Mouse (Mus musculus): ENCODE measurements around the gene Lzic. TPM values are rescaled to one million over a fixed set of nuclear protein-coding genes. Genes with fewer than 3 reads are reported as not detected.

Gene Lzic
- polyA plus RNA-seq, 1 experiment from 2014 or later, result 39.8 TPM

DNA sequence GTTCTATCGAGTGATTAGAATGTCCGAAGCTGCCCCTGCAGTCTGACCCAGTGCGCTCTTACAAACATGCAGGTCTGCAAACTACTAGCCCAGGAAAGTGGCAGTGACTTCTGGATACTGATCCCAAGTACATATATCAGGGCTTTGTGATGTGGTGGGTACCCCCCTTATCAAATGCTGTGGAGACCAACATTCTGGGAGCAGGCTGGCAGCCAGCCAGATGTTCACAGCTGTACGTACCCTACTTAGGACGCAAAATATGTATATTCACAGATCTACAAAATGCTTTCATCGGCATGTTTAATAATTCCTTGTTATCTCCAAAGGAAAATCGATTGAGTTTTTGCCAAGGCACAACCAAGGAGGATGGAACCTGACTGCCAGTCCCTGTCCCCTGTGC lies 27.0 kb downstream of the Lzic start:
- Histone ChIP-seq H3K9me3 (no peaks in the 10 kb centered on the region), H3K36me3 (no peaks in the 10 kb centered on the region), H3K4me1 (no peaks in the 10 kb centered on the region), H3K27me3 (replicated peaks) (no peaks in the 10 kb centered on the region), H3K27ac (no peak overlapping the region), H3K4me2 (no peak overlapping the region), H3K4me3 (replicated peaks) (no peak overlapping the region), H3K9ac (no peak overlapping the region)
- no peak for ATAC-seq (ENCODE audit: insufficient read depth, low FRiP score, low read depth)
- 62% methylated on average over 7 of the region's 7 CpGs for WGBS

DNA sequence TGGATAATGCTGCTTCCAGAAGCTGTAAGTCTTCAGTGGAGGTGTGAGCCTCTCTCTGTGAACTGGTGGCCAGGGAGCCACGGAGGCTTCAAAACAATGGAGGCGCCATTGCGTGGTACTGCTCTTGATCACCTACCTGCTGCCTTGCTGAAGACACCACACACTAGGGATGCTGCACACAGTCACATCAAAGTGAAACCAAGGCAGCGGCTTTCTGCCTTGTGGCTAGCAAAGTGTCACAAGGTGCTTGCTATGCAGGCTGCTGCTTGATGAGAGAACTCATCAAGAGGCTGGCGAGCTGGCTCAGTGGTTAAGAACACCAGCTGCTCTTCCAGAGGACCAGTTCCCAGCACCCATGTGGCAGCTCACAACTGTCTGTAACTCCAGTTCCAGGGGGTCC lies 30.7 kb downstream of the Lzic start:
- Histone ChIP-seq H3K4me2 (no peak overlapping the region), H3K4me3 (replicated peaks) (no peak overlapping the region), H3K9ac (no peak overlapping the region), H3K27me3 (replicated peaks) (no peaks in the 10 kb centered on the region), H3K27ac (no peak overlapping the region), H3K9me3 (no peaks in the 10 kb centered on the region), H3K36me3 (no peaks in the 10 kb centered on the region), H3K4me1 (peaks cover 7% of the 10 kb centered on the region)
- ATAC-seq (ENCODE audit: insufficient read depth, low FRiP score, low read depth), result no peak
- 84% methylated on average over 5 of the region's 5 CpGs for WGBS

DNA sequence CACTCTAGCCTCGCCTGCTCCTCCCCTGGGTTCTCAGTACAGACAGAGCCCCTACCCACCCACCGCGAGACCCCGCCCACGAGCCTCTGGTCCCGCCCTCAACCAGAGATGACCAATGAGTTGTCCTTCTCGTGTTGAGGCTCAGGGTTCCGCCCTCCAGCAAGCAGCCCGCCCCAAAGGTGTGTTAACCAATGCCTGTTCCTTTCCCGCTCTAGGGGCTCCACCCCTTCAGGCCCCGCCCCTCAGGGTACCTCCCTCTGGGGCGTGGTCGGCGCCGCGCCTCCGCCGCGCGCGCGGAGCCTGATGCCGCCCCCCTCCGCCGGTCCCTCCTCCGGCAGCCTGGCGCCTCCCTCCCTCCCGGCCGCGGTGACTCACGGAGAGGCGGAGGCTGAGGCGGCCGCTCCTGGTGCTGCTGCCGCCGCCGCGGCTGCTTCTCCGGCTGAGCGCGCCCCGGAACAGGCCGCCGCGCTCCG lies 32.9 kb downstream of the Lzic start, which contains the start of gene Ctnnbip1:
Gene Ctnnbip1, plus strand, starts transcription at position 369 of the 473 bp plus-strand sequence.
- under 1% methylated on average over 45 of the region's 46 CpGs for WGBS
- H3K36me3 ChIP-seq, result no peaks in the 10 kb centered on the region
- H3K4me3 ChIP-seq (replicated peaks), result peak within 1 kb of the TSS; percentile 87
- H3K27me3 ChIP-seq (replicated peaks), result no peaks in the 10 kb centered on the region
- peak within 1 kb of the TSS; percentile 68 for H3K27ac ChIP-seq
- peak within 1 kb of the TSS; percentile 96 for H3K4me2 ChIP-seq
- H3K9ac ChIP-seq, result peak within 1 kb of the TSS; percentile 86
- peaks cover 7% of the 10 kb centered on the region for H3K4me1 ChIP-seq
- H3K9me3 ChIP-seq, result no peaks in the 10 kb centered on the region
- ATAC-seq (ENCODE audit: insufficient read depth, low FRiP score, low read depth), result peak; percentile 98

DNA sequence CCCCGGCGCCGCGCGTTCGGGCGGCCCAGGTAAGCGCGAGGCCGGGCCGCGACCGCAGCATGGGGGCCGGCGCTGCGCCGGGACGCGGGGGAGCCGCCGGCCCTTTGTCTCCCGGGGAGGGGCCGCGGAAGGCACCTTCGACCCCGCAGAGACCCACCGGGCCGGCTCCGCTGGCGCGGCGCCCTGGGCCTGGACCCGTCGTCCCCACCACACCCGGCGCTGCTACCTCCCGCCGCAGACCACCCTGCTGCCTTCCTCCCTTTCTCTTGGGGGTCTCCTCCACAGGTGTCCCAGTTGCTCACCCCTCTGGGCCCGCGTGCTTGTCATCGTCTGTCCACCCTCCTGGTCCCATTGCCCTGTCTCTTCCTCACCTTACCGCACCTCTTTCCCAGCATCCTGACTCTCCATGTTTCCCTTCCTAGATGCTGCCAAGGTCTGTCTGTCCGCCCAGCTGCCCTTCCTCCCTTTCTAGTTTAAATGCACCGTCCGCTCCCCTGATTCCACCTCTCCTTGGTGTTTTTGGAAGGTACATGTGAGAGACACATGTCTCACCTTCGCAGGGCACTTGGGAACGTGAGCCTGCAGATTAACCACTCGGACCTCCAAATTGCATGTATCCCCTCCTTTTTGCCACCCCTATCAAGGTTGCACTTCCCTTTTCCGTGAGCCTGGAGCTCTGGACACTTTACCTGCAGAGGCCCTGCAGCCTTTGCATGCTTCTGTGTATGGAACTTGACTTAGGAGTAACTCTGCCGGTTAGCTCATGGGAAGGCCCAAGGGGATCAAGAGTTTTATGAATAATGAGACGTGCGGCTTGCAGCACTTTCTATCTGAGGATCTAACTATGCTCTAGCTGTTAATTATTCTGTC lies 33.6 kb downstream of the Lzic start:
- peak overlapping the region; percentile 68 for H3K27ac ChIP-seq
- no peaks in the 10 kb centered on the region for H3K27me3 ChIP-seq (replicated peaks)
- H3K9ac ChIP-seq, result peak overlapping the region; percentile 86
- H3K9me3 ChIP-seq, result no peaks in the 10 kb centered on the region
- H3K4me3 ChIP-seq (replicated peaks), result peak overlapping the region; percentile 87
- H3K4me1 ChIP-seq, result peaks cover 7% of the 10 kb centered on the region
- H3K4me2 ChIP-seq, result peak overlapping the region; percentile 96
- 3% methylated on average over 34 of the region's 52 CpGs for WGBS
- ATAC-seq (ENCODE audit: insufficient read depth, low FRiP score, low read depth), result no peak
- no peaks in the 10 kb centered on the region for H3K36me3 ChIP-seq

DNA sequence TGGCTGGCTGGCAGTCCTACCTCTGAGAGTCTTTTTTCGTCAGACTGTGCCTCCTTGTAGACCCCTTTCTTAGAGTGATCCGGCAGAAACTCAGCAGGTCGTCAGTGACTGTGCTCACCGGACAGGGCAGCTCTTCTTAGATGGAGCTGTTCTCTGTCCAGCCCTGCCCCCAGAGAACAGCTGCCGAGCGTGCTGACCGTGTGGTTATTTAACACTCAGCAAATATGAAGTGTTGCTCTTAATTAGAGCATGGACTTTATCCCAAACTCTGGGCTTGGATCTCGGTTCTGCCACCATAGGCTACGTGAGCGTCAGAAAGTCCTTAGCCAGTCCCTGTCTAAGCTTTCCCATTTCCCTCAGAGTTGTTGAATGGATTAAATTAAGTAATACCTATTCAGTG lies 36.2 kb downstream of the Lzic start:
- WGBS, result 67% methylated on average over 10 of the region's 10 CpGs
- Histone ChIP-seq H3K36me3 (no peaks in the 10 kb centered on the region), H3K27me3 (replicated peaks) (no peaks in the 10 kb centered on the region), H3K4me1 (peaks cover 17% of the 10 kb centered on the region), H3K9ac (no peak overlapping the region), H3K4me2 (no peak overlapping the region), H3K27ac (no peak overlapping the region), H3K9me3 (no peaks in the 10 kb centered on the region), H3K4me3 (replicated peaks) (no peak overlapping the region)
- ATAC-seq (ENCODE audit: insufficient read depth, low FRiP score, low read depth), result no peak

DNA sequence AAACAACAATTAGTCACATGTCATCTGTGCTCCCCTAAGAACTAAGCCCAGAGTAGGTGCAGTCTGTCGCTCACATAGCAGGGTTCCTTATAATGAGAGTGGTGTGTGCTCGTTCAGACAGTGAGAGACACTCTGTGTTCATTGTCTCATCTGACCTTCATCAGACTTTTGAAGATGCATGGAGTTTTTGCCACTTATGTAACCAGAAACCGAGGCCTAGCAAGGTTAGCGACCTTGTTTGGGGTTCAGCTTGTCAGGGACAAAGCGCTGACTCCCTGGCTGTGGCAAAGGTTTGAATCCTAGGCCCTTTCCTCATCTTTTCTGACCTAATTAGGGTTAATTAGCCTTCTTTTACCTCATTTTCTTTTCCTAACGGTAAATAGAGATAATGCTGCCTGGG lies 38.9 kb downstream of the Lzic start:
- Histone ChIP-seq H3K27ac (no peak overlapping the region), H3K9me3 (no peaks in the 10 kb centered on the region), H3K4me2 (no peak overlapping the region), H3K36me3 (no peaks in the 10 kb centered on the region), H3K27me3 (replicated peaks) (no peaks in the 10 kb centered on the region), H3K4me3 (replicated peaks) (no peak overlapping the region), H3K9ac (no peak overlapping the region), H3K4me1 (peaks cover 25% of the 10 kb centered on the region)
- no peak for ATAC-seq (ENCODE audit: insufficient read depth, low FRiP score, low read depth)
- WGBS, result 84% methylated on average over 6 of the region's 6 CpGs

DNA sequence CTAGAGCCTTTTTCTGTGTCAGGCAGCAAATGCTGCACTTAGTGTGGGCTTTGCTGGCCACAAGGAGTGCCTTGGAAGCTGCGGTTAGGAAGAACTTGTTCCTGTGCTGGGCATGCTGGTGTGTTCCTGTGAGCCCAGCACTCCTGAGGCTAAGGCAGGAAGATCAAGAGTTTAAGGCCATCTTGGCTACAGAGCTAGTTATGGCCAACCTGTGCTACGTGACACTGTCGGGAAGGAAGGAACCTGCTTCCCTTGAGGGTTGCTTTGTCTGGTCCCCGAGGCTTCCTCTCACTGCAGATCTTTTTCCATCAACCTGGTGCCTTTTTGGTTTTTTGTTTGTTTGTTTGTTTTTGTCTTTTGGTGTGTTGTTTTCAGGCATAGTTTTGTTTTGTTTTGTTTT lies 40.1 kb downstream of the Lzic start:
- no peaks in the 10 kb centered on the region for H3K36me3 ChIP-seq
- H3K4me2 ChIP-seq, result no peak overlapping the region
- H3K9ac ChIP-seq, result no peak overlapping the region
- peaks cover 29% of the 10 kb centered on the region for H3K4me1 ChIP-seq
- WGBS, result 77% methylated on average over 4 of the region's 4 CpGs
- ATAC-seq (ENCODE audit: insufficient read depth, low FRiP score, low read depth), result no peak
- H3K27me3 ChIP-seq (replicated peaks), result no peaks in the 10 kb centered on the region
- no peaks in the 10 kb centered on the region for H3K9me3 ChIP-seq
- no peak overlapping the region for H3K4me3 ChIP-seq (replicated peaks)
- H3K27ac ChIP-seq, result no peak overlapping the region

DNA sequence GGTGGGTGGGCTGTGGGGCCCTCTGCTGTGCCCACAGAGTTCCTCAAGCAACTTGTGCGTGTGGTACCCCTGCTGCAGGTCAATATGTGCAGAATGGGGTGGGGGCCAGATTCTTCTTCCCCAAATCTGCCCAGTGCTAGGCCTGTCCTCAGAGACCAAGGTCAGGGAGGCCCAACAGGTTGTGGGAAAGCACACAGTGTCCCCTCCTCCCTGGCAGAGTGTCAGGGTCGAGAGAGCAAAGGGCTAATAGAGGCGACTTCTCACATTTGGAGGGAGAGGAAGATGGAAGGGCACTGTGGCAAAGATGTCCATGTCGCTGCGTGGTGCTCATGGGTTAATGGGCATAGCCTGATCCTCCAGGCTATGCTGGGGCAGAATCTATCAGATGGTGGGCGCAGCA lies 40.8 kb downstream of the Lzic start:
- no peaks in the 10 kb centered on the region for H3K9me3 ChIP-seq
- no peak overlapping the region for H3K9ac ChIP-seq
- no peaks in the 10 kb centered on the region for H3K36me3 ChIP-seq
- H3K27me3 ChIP-seq (replicated peaks), result no peaks in the 10 kb centered on the region
- 69% methylated on average over 6 of the region's 6 CpGs for WGBS
- peaks cover 29% of the 10 kb centered on the region for H3K4me1 ChIP-seq
- ATAC-seq (ENCODE audit: insufficient read depth, low FRiP score, low read depth), result no peak
- H3K4me3 ChIP-seq (replicated peaks), result no peak overlapping the region
- H3K27ac ChIP-seq, result peak overlapping the region; percentile 26; the same call in 1 of the 2 replicates
- no peak overlapping the region for H3K4me2 ChIP-seq

DNA sequence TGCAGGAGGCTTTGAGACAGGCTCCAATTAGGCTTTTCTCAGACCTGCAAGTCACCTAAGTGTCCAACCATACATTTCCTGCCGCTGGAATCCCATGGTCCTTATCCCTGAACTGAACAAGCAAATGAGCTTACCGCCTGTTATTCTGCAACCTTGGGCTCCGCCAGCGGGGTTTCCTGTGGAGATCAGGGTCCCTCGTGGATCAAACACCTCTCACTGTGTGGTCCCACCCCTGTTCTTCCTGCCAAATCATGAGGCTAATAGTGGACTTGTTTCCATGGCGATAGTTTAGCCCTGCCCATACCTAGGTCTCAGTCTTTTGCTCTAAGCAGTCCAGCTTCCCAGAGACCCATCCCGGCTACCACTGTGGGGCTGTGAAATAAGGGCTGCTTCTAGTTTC lies 41.3 kb downstream of the Lzic start:
- WGBS, result 38% methylated on average over 7 of the region's 7 CpGs
- Histone ChIP-seq H3K4me2 (no peak overlapping the region), H3K4me1 (peaks cover 29% of the 10 kb centered on the region), H3K36me3 (no peaks in the 10 kb centered on the region), H3K9me3 (no peaks in the 10 kb centered on the region), H3K27me3 (replicated peaks) (no peaks in the 10 kb centered on the region), H3K4me3 (replicated peaks) (no peak overlapping the region), H3K27ac (peak overlapping the region; percentile 26; the same call in 1 of the 2 replicates), H3K9ac (no peak overlapping the region)
- peak; percentile 28; the same call in 1 of the 2 replicates for ATAC-seq (ENCODE audit: insufficient read depth, low FRiP score, low read depth)

DNA sequence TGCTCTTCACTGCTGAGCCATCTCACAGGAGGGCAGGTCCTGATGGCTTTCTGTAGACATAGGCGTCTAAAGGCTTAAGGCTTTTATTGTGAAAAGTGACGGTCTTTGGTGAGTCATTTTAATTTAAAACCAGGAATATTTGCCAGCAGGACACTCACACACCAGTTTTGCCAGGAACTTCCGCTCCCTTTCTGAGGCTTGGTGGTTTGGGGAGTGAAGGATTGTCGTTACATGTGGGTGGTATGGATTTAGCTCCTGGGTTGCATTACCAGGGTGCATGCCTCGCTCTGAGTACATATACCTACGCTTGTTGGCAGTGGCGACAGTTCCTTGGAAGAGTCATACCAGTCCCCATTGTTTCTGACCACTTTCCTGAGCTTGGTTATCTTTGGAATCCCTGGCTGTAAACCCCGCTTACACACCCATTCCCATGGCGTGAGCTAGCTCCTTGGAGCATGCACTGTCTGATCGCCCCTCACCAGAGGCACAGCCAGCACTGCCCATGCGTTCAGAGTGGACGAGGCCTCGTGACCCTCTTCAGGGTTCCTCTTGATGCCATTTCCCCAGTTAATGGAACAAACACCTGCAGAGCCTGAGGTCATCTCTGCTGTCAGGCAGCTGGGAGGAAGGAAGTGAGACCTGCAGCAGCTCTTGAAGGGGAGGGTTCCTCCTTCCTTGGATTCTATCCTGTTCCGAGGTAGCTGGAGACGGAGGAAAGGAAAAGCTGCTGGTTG lies 42.8 kb downstream of the Lzic start:
- WGBS, result 68% methylated on average over 15 of the region's 15 CpGs
- Histone ChIP-seq H3K4me3 (replicated peaks) (no peak overlapping the region), H3K9ac (no peak overlapping the region), H3K4me1 (peaks cover 29% of the 10 kb centered on the region), H3K27ac (0 out of 2 replicates have a peak overlapping the region, but pooled peaks have one; percentile 31), H3K36me3 (no peaks in the 10 kb centered on the region), H3K9me3 (no peaks in the 10 kb centered on the region), H3K27me3 (replicated peaks) (no peaks in the 10 kb centered on the region), H3K4me2 (no peak overlapping the region)
- ATAC-seq (ENCODE audit: insufficient read depth, low FRiP score, low read depth), result no peak

DNA sequence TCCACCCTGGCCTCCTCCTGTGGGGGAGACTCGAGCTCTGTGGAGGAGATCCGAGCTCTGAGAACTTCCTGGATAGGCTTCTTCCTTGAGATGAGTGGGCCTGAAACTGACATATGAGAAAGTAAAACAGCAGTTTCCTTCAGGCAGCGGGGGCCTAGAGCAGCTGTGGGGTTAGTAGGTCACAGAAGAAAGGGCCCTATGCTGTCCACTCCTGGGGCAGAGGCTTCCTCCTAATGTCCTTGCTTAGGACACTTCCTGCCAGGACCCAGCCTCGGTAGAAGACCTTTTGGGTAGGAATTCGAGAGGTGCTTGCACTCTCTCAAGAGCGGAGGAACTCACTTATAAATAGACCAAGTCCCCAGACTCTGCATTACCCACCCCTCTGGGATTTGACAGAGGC lies 44.7 kb downstream of the Lzic start:
- Histone ChIP-seq H3K36me3 (no peaks in the 10 kb centered on the region), H3K4me2 (no peak overlapping the region), H3K9ac (no peak overlapping the region), H3K27me3 (replicated peaks) (no peaks in the 10 kb centered on the region), H3K4me1 (peaks cover 29% of the 10 kb centered on the region), H3K27ac (peak overlapping the region; percentile 16; the same call in 1 of the 2 replicates), H3K4me3 (replicated peaks) (no peak overlapping the region), H3K9me3 (no peaks in the 10 kb centered on the region)
- no peak for ATAC-seq (ENCODE audit: insufficient read depth, low FRiP score, low read depth)
- 58% methylated on average over 6 of the region's 6 CpGs for WGBS

DNA sequence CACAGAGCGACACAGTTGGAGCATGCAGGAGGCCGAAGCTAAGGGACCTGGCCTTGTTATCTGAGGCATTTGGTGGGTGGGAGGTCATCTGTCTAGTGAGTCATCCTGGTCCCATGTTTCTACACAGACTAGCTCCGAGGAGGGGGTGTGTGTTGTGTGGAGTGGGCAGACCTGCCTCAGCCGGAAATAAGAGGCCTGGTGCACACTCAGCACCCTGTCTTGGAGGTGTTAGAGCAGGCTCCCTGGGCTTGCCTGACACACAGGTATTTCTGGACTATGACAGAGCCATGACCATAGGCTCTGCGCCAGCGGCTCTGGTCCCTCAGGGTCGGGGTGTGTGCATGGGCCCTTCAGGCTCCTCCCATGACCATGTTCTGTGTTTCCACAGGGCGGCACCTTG lies 54.4 kb downstream of the Lzic start:
- no peak overlapping the region for H3K9ac ChIP-seq
- no peak overlapping the region for H3K4me3 ChIP-seq (replicated peaks)
- H3K27ac ChIP-seq, result peak overlapping the region; percentile 26; the same call in 1 of the 2 replicates
- 60% methylated on average over 8 of the region's 8 CpGs for WGBS
- H3K4me1 ChIP-seq, result peaks cover 5% of the 10 kb centered on the region; the same call in 1 of the 2 replicates
- H3K4me2 ChIP-seq, result no peak overlapping the region
- no peaks in the 10 kb centered on the region for H3K27me3 ChIP-seq (replicated peaks)
- H3K9me3 ChIP-seq, result no peaks in the 10 kb centered on the region
- H3K36me3 ChIP-seq, result no peaks in the 10 kb centered on the region; the same call in 1 of the 2 replicates
- ATAC-seq (ENCODE audit: insufficient read depth, low FRiP score, low read depth), result peak; percentile 73
